Mouse (Mus musculus): Measurements from ENCODE around the gene Fam213a. TPM values are rescaled to one million over a fixed set of nuclear protein-coding genes. Genes with fewer than 3 reads are reported as not detected.

Gene Fam213a
- polyA plus RNA-seq, 1 experiment from 2014 or later, result 112 TPM

DNA sequence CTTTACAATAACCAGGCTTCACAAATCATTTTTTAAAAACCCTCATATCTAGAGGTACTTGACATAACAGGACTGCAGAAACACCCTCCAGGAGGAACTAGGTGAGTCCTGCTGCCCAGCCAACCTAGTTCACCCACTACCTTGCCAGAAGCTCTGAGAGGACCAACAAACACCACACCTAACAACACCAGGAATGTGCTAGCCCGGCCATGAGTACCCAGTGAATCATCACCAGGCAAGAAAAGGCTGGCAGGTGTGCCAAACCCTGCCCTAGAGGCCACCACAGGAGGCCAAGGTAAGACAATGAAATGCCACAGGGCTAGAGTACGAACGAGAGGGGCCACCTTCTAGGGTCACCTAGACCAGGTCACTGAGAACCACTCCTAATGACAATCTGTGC, 17.4 kb downstream of the Fam213a start:
- H3K27me3 ChIP-seq (ENCODE audit: control insufficient read depth, insufficient read depth, low read length), result no peaks in the 10 kb centered on the region
- H3K4me2 ChIP-seq (replicated peaks; ENCODE audit: low read depth, low read length), result no peak overlapping the region
- no peak overlapping the region for H3K27ac ChIP-seq (ENCODE audit: low read depth, low read length)
- no peaks in the 10 kb centered on the region for H3K4me1 ChIP-seq (ENCODE audit: control insufficient read depth, insufficient read depth, low read length)
- no peak overlapping the region for H3K4me3 ChIP-seq (ENCODE audit: low read length)
- 83% methylated on average over 3 of the region's 3 CpGs for WGBS
- H3K9me3 ChIP-seq (ENCODE audit: control insufficient read depth, low read length), result no peaks in the 10 kb centered on the region
- H3K9ac ChIP-seq (ENCODE audit: low read depth, low read length), result no peak overlapping the region
- ATAC-seq (ENCODE audit: low FRiP score, low TSS enrichment), result no peak
- peaks cover 17% of the 10 kb centered on the region; the same call in 1 of the 2 replicates for H3K36me3 ChIP-seq (ENCODE audit: control insufficient read depth, insufficient read depth, low read length)

- 77% methylated on average over 6 of the region's 6 CpGs for WGBS
- H3K27ac ChIP-seq (ENCODE audit: low read depth, low read length), result no peak overlapping the region
Measured at GRCm38 (mm10) chr14:40992464-40992863, 21.1 kb downstream of the Fam213a start.

DNA sequence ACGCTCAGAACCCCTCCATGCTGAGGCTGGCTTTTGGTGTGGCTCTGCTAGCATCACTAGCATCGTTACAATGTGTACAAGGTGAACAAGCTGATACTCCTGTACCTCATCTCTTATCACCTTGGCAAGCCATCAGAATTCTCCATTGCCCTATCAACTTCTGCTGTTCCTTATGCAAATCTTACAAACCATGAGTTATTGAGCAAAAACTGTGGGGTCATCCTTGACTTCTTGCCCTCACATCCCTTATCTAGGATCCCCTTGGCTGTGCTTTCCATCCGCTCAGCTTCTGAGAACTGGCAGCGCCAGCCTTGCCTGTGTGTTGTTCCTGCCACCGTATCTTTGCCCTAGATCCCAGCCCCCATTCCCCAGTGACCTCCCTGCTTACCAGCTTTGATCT, 24.8 kb downstream of the Fam213a start:
- Histone ChIP-seq H3K27ac (ENCODE audit: low read depth, low read length) (no peak overlapping the region), H3K9ac (ENCODE audit: low read depth, low read length) (no peak overlapping the region), H3K36me3 (ENCODE audit: control insufficient read depth, insufficient read depth, low read length) (no peaks in the 10 kb centered on the region; the same call in 1 of the 2 replicates), H3K4me2 (replicated peaks; ENCODE audit: low read depth, low read length) (no peak overlapping the region), H3K4me3 (ENCODE audit: low read length) (no peak overlapping the region), H3K27me3 (ENCODE audit: control insufficient read depth, insufficient read depth, low read length) (no peaks in the 10 kb centered on the region), H3K9me3 (ENCODE audit: control insufficient read depth, low read length) (no peaks in the 10 kb centered on the region), H3K4me1 (ENCODE audit: control insufficient read depth, insufficient read depth, low read length) (no peaks in the 10 kb centered on the region)
- 88% methylated on average over 5 of the region's 5 CpGs for WGBS
- ATAC-seq (ENCODE audit: low FRiP score, low TSS enrichment), result no peak

More at GRCm38 (mm10) chr14:40992464-40992863, 21.1 kb downstream of the Fam213a start:
- Histone ChIP-seq H3K36me3 (ENCODE audit: control insufficient read depth, insufficient read depth, low read length) (peaks cover 3% of the 10 kb centered on the region; the same call in 1 of the 2 replicates), H3K9ac (ENCODE audit: low read depth, low read length) (no peak overlapping the region), H3K27me3 (ENCODE audit: control insufficient read depth, insufficient read depth, low read length) (no peaks in the 10 kb centered on the region), H3K4me3 (ENCODE audit: low read length) (no peak overlapping the region), H3K9me3 (ENCODE audit: control insufficient read depth, low read length) (no peaks in the 10 kb centered on the region), H3K4me2 (replicated peaks; ENCODE audit: low read depth, low read length) (no peak overlapping the region), H3K4me1 (ENCODE audit: control insufficient read depth, insufficient read depth, low read length) (no peaks in the 10 kb centered on the region)
- no peak for ATAC-seq (ENCODE audit: low FRiP score, low TSS enrichment)

DNA sequence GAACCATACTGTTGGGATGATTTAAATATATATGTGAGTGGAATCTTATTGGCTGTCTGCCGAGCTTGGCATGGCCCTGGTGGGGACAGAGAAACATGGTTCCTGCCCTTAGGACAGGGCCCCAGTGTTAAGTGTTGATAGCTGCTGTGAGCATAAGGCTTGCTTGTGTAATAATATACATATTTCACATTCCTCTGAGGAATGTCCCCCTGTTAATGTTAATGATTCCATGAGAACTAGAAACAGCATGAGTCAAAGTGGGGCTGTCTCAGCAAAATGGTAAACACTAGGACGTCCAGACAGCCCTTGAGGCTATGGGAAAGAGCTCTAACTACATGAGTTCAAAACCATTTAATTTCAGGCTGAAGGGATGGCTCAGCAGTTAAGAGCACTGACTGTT, 26.4 kb downstream of the Fam213a start:
- Histone ChIP-seq H3K4me3 (ENCODE audit: low read length) (no peak overlapping the region), H3K9me3 (ENCODE audit: control insufficient read depth, low read length) (no peaks in the 10 kb centered on the region), H3K36me3 (ENCODE audit: control insufficient read depth, insufficient read depth, low read length) (no peaks in the 10 kb centered on the region), H3K4me1 (ENCODE audit: control insufficient read depth, insufficient read depth, low read length) (no peaks in the 10 kb centered on the region), H3K27ac (ENCODE audit: low read depth, low read length) (no peak overlapping the region), H3K4me2 (replicated peaks; ENCODE audit: low read depth, low read length) (no peak overlapping the region), H3K27me3 (ENCODE audit: control insufficient read depth, insufficient read depth, low read length) (no peaks in the 10 kb centered on the region), H3K9ac (ENCODE audit: low read depth, low read length) (no peak overlapping the region)
- ATAC-seq (ENCODE audit: low FRiP score, low TSS enrichment), result no peak
- 82% methylated on average over 2 of the region's 2 CpGs for WGBS

DNA sequence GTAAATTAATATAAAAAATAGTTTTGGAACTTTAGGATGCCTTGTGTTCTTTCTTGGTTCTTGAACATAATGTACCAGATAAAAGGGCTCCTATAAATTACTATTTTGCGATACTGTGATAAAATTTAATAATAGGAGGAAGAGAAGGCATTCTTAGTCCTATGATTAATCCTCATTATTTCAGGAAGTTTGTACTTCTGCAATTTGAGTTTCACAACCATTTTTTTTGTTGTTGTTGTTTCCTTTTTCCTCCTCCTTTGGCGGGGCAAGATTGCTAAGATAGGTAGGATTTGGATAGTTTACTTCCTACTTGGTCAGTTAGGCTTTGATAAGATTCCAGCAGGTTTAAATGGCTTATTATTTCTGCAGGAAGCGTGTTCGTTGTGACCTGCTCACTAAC, 28.0 kb downstream of the Fam213a start:
- no peaks in the 10 kb centered on the region for H3K27me3 ChIP-seq (ENCODE audit: control insufficient read depth, insufficient read depth, low read length)
- no peak overlapping the region for H3K4me3 ChIP-seq (ENCODE audit: low read length)
- H3K4me2 ChIP-seq (replicated peaks; ENCODE audit: low read depth, low read length), result no peak overlapping the region
- no peaks in the 10 kb centered on the region for H3K36me3 ChIP-seq (ENCODE audit: control insufficient read depth, insufficient read depth, low read length)
- no peaks in the 10 kb centered on the region for H3K4me1 ChIP-seq (ENCODE audit: control insufficient read depth, insufficient read depth, low read length)
- H3K9me3 ChIP-seq (ENCODE audit: control insufficient read depth, low read length), result no peaks in the 10 kb centered on the region
- no peak for ATAC-seq (ENCODE audit: low FRiP score, low TSS enrichment)
- 83% methylated on average over 4 of the region's 4 CpGs for WGBS
- no peak overlapping the region for H3K27ac ChIP-seq (ENCODE audit: low read depth, low read length)
- H3K9ac ChIP-seq (ENCODE audit: low read depth, low read length), result no peak overlapping the region

GRCm38 (mm10) chr14:40979723-40980122, 33.9 kb downstream of the Fam213a start:
- Histone ChIP-seq H3K27ac (ENCODE audit: low read depth, low read length) (no peak overlapping the region), H3K36me3 (ENCODE audit: control insufficient read depth, insufficient read depth, low read length) (no peaks in the 10 kb centered on the region), H3K9me3 (ENCODE audit: control insufficient read depth, low read length) (no peaks in the 10 kb centered on the region), H3K4me3 (ENCODE audit: low read length) (no peak overlapping the region), H3K4me1 (ENCODE audit: control insufficient read depth, insufficient read depth, low read length) (no peaks in the 10 kb centered on the region), H3K4me2 (replicated peaks; ENCODE audit: low read depth, low read length) (no peak overlapping the region), H3K9ac (ENCODE audit: low read depth, low read length) (no peak overlapping the region), H3K27me3 (ENCODE audit: control insufficient read depth, insufficient read depth, low read length) (no peaks in the 10 kb centered on the region)
- no peak for ATAC-seq (ENCODE audit: low FRiP score, low TSS enrichment)
- 61% methylated on average over 1 of the region's 1 CpGs for WGBS

DNA sequence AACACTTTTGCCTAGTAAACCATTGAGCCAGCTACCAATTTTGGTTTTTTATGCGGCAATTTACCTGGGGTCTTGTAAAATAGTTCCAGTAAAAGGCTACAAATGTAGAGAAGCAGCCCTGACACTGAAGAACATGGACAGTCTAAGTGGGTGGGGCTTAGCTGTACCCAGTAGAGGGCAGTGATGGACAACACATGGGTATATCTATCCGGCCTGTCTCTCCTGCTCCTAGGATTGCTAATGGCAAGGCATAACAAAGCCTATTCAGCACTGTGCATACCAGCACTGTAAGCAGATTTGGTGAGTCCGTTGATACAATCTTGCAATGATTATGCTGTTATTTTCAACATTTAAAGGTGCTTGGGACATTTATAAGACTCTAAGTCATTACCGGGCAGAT, 34.6 kb downstream of the Fam213a start:
- peak; percentile 93 for ATAC-seq (ENCODE audit: low FRiP score, low TSS enrichment)
- Histone ChIP-seq H3K9ac (ENCODE audit: low read depth, low read length) (no peak overlapping the region), H3K27me3 (ENCODE audit: control insufficient read depth, insufficient read depth, low read length) (no peaks in the 10 kb centered on the region), H3K9me3 (ENCODE audit: control insufficient read depth, low read length) (no peaks in the 10 kb centered on the region), H3K27ac (ENCODE audit: low read depth, low read length) (no peak overlapping the region), H3K4me3 (ENCODE audit: low read length) (no peak overlapping the region), H3K4me1 (ENCODE audit: control insufficient read depth, insufficient read depth, low read length) (no peaks in the 10 kb centered on the region), H3K36me3 (ENCODE audit: control insufficient read depth, insufficient read depth, low read length) (no peaks in the 10 kb centered on the region), H3K4me2 (replicated peaks; ENCODE audit: low read depth, low read length) (no peak overlapping the region)
- WGBS, result 54% methylated on average over 4 of the region's 4 CpGs

- peak; percentile 63 for ATAC-seq (ENCODE audit: low FRiP score, low TSS enrichment)
- H3K4me1 ChIP-seq (ENCODE audit: control insufficient read depth, insufficient read depth, low read length), result no peaks in the 10 kb centered on the region
- no peaks in the 10 kb centered on the region for H3K27me3 ChIP-seq (ENCODE audit: control insufficient read depth, insufficient read depth, low read length)
- H3K4me2 ChIP-seq (replicated peaks; ENCODE audit: low read depth, low read length), result no peak overlapping the region
- no peak overlapping the region for H3K4me3 ChIP-seq (ENCODE audit: low read length)
- no peaks in the 10 kb centered on the region for H3K9me3 ChIP-seq (ENCODE audit: control insufficient read depth, low read length)
- no peak overlapping the region for H3K9ac ChIP-seq (ENCODE audit: low read depth, low read length)
- 77% methylated on average over 6 of the region's 6 CpGs for WGBS
- no peaks in the 10 kb centered on the region for H3K36me3 ChIP-seq (ENCODE audit: control insufficient read depth, insufficient read depth, low read length)
- no peak overlapping the region for H3K27ac ChIP-seq (ENCODE audit: low read depth, low read length)
Measured at GRCm38 (mm10) chr14:40975127-40975721, 38.4 kb downstream of the Fam213a start.

- no peak for ATAC-seq (ENCODE audit: low FRiP score, low TSS enrichment)
- Histone ChIP-seq H3K4me1 (ENCODE audit: control insufficient read depth, insufficient read depth, low read length) (peaks cover 22% of the 10 kb centered on the region), H3K4me3 (ENCODE audit: low read length) (no peak overlapping the region), H3K27me3 (ENCODE audit: control insufficient read depth, insufficient read depth, low read length) (no peaks in the 10 kb centered on the region), H3K4me2 (replicated peaks; ENCODE audit: low read depth, low read length) (peak overlapping the region; percentile 58; the same call in 1 of the 2 replicates), H3K9ac (ENCODE audit: low read depth, low read length) (no peak overlapping the region), H3K9me3 (ENCODE audit: control insufficient read depth, low read length) (no peaks in the 10 kb centered on the region), H3K27ac (ENCODE audit: low read depth, low read length) (peak overlapping the region; percentile 1; the same call in 1 of the 2 replicates), H3K36me3 (ENCODE audit: control insufficient read depth, insufficient read depth, low read length) (no peaks in the 10 kb centered on the region)
- WGBS, result 85% methylated on average over 2 of the region's 2 CpGs
Measured at GRCm38 (mm10) chr14:40968051-40968450, 45.5 kb downstream of the Fam213a start.
